Mouse (Mus musculus) spleen, adult 2 months (tissue): ENCODE measurements around the gene Mpi.

ENCODE experiments used
- CTCF ChIP-seq: fragments of 200-500 bp; IDR thresholded peaks from 2 replicates; pipeline ENCODE4 v1.5.1; 2011; ENCODE audit warnings: mild to moderate bottlenecking, inconsistent platforms; ENCODE audit not compliant: insufficient read depth, insufficient read length, insufficient replicate concordance; ENCODE audit errors: extremely low read depth
- POLR2A ChIP-seq: fragments of 200-500 bp; IDR thresholded peaks from 2 replicates; pipeline ENCODE4 v1.6.1; 2011; ENCODE audit warnings: low read depth, low read length, inconsistent platforms

DNA sequence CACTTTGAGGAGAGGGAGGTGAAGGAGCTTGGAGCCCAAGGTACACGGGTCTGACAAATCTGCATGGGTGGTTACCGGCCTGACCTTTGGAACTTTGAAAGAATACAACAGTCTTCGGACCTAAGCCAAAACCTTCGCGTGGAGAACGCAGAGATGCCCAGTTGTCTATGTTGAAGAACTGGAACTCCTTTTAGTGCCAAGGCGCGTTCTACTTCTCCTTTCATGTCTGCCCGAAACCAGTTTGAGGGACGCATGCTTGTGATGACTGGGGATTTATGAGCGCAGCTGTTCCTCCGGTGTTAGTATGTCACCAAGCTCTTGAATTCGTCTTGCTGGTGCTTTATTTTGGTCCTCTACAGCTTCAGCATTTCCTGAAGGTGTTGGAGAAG, 9.1 kb upstream of the Mpi start:
- TF ChIP-seq CTCF (no peak), POLR2A (no peak)
